Mouse (Mus musculus) small intestine, adult 2 months (tissue): ENCODE measurements around the gene Nudt21. TPM values are rescaled to one million over a fixed set of nuclear protein-coding genes. Genes with fewer than 3 reads are reported as not detected.

Source experiments
- H3K27ac ChIP-seq: fragments of 200-500 bp; 2 replicates; pipeline ENCODE4 v1.5.1; 2012; ENCODE audit warnings: low read depth, low read length, control low read depth, inconsistent platforms; ENCODE audit not compliant: insufficient read depth
- H3K27me3 ChIP-seq: fragments of 200-500 bp; 2 replicates; pipeline ENCODE4 v1.6.1; 2012; ENCODE audit warnings: mild to moderate bottlenecking, moderate library complexity, low read length, inconsistent platforms; ENCODE audit not compliant: control insufficient read depth, insufficient read depth
- H3K36me3 ChIP-seq: fragments of 200-500 bp; 2 replicates; pipeline ENCODE4 v1.6.1; 2012; ENCODE audit warnings: mild to moderate bottlenecking, low read length, control low read depth, inconsistent platforms; ENCODE audit not compliant: control insufficient read depth, insufficient read depth
- H3K4me1 ChIP-seq: fragments of 200-500 bp; 2 replicates; pipeline ENCODE4 v1.6.1; 2012; ENCODE audit warnings: low read length, inconsistent platforms, mixed read lengths; ENCODE audit not compliant: control insufficient read depth, insufficient read depth, insufficient read length
- H3K4me3 ChIP-seq: fragments of 200-500 bp; 2 replicates; pipeline ENCODE4 v1.5.1; 2012; ENCODE audit warnings: low read depth, mild to moderate bottlenecking, control low read depth, inconsistent platforms, low read length, moderate library complexity
- CTCF ChIP-seq: fragments of 200-500 bp; IDR thresholded peaks from 2 replicates; pipeline ENCODE4 v1.5.1; 2012; ENCODE audit warnings: low read depth, mild to moderate bottlenecking, control low read depth, inconsistent platforms, low read length, moderate library complexity, mixed read lengths; ENCODE audit not compliant: insufficient replicate concordance, insufficient read length; ENCODE audit errors: extremely low read depth
- POLR2A ChIP-seq: fragments of 200-500 bp; IDR thresholded peaks from 2 replicates; pipeline ENCODE4 v1.6.1; 2012; ENCODE audit warnings: low read depth, mild to moderate bottlenecking, control low read depth, inconsistent platforms, low read length, moderate library complexity
- WGBS: fragments of 180-500 bp; shearing (Covaris S2); methylation state at CpG from one replicate; pipeline ENCODE4 v1.1.7; 2018; 5-methylcytosine and 5-hydroxymethylcytosine counted together
- polyA plus RNA-seq: library from polyadenylated mRNA; depleted of rRNA; stranded (reverse); fragments of >200 nt; gene quantifications from 2 replicates; pipeline ENCODE4 v1.2.3, GENCODE M21; 2012

The Nudt21 gene
- polyA plus RNA-seq, 1 experiment: 56.5 TPM

- TF ChIP-seq POLR2A (no peak), CTCF (no peak)
Measured at GRCm38 (mm10) chr8:94011076-94012012, 25.5 kb downstream of the Nudt21 start.

DNA sequence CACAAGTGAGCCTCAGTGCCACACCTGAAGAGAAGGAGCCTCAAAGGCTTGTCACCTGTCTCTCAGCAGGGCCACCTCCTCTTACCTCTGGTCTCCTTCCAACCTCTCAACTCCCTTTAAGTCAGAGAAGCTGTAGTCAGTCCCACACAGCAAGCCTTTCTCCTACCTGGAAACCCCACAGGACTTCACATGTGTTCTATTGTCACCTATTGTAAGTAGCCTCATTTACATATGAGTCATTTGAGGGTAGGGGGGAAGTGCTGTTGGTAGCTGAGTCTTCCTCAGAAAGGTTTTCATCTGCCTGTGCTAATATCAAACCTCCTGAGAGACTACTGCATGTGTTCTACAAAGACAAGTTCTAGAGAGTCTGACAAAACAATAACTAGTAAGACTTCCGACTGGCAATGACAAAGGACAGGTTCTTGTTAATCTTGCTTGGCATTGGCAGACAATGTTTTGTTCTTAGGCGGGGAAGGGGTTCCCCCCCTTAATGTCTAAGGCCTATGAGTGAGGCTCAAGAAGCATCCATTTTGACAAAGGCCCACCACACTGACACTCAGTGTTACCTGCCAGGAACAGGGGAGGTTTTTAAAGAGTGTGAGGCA is 26.6 kb downstream of the Nudt21 start:
- no peak overlapping the region for H3K27ac ChIP-seq
- H3K4me3 ChIP-seq: no peak overlapping the region
- no peaks in the 10 kb centered on the region for H3K27me3 ChIP-seq
- no peak for TF ChIP-seq POLR2A
- TF ChIP-seq CTCF: no peak
- WGBS: 51% methylated on average over 2 of the region's 2 CpGs
- H3K4me1 ChIP-seq: peaks cover 18% of the 10 kb centered on the region
- H3K36me3 ChIP-seq: peaks cover 2% of the 10 kb centered on the region; the same call in 1 of the 2 replicates

More at GRCm38 (mm10) chr8:94011076-94012012, 25.5 kb downstream of the Nudt21 start:
- H3K27me3 ChIP-seq: no peaks in the 10 kb centered on the region
- peak overlapping the region; percentile 64 for H3K4me3 ChIP-seq
- H3K27ac ChIP-seq: peak overlapping the region; percentile 9; the same call in 1 of the 2 replicates
- peaks cover 2% of the 10 kb centered on the region; the same call in 1 of the 2 replicates for H3K36me3 ChIP-seq
- H3K4me1 ChIP-seq: peaks cover 18% of the 10 kb centered on the region
- WGBS: 1% methylated on average over 48 of the region's 48 CpGs

- H3K27me3 ChIP-seq: no peaks in the 10 kb centered on the region
- peaks cover 7% of the 10 kb centered on the region for H3K36me3 ChIP-seq
- no peak overlapping the region for H3K27ac ChIP-seq
- TF ChIP-seq CTCF (no peak), POLR2A (no peak)
- H3K4me1 ChIP-seq: peaks cover 18% of the 10 kb centered on the region
- 26% methylated on average over 15 of the region's 15 CpGs for WGBS
- H3K4me3 ChIP-seq: no peak overlapping the region
Measured at GRCm38 (mm10) chr8:94009243-94009845, 27.5 kb downstream of the Nudt21 start.

DNA sequence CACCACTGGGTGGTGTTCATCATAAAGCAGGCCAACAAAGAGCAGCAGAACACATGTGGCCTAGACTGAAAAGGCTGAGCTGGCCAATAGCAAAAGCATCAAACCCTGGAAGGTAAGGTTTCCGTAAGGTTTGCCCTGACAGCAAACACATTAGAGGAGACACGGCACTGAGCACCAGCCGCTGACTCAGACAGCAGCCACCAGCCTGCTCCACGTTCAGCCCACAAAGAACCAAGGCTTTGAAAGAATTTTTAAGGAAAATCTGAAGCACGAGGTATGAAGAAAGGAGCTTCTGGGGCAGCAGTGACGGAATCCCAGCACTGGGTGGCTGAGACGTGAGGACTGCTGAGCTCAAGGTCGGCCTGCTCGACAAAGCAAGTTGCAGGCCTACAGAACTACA is 32.7 kb downstream of the Nudt21 start:
- WGBS: 89% methylated on average over 9 of the region's 9 CpGs
- Histone ChIP-seq H3K27me3 (no peaks in the 10 kb centered on the region), H3K4me1 (peaks cover 3% of the 10 kb centered on the region), H3K4me3 (no peak overlapping the region), H3K36me3 (peaks cover 32% of the 10 kb centered on the region), H3K27ac (no peak overlapping the region)
- TF ChIP-seq CTCF (no peak), POLR2A (no peak)

GRCm38 (mm10) chr8:93998961-93999360 is 37.9 kb downstream of the Nudt21 start:
- H3K27ac ChIP-seq: no peak overlapping the region
- TF ChIP-seq CTCF: no peak
- no peak for TF ChIP-seq POLR2A
- H3K27me3 ChIP-seq: no peaks in the 10 kb centered on the region
- no peak overlapping the region for H3K4me3 ChIP-seq
- H3K4me1 ChIP-seq: no peaks in the 10 kb centered on the region
- H3K36me3 ChIP-seq: peaks cover 39% of the 10 kb centered on the region
- 99% methylated on average over 2 of the region's 2 CpGs for WGBS

- H3K36me3 ChIP-seq: peaks cover 33% of the 10 kb centered on the region
- 65% methylated on average over 4 of the region's 4 CpGs for WGBS
Measured at GRCm38 (mm10) chr8:93989739-93990138, 47.1 kb downstream of the Nudt21 start.

More at GRCm38 (mm10) chr8:93989739-93990138, 47.1 kb downstream of the Nudt21 start:
- no peaks in the 10 kb centered on the region for H3K27me3 ChIP-seq
- TF ChIP-seq POLR2A (no peak), CTCF (no peak)
- H3K4me3 ChIP-seq: no peak overlapping the region
- no peak overlapping the region for H3K27ac ChIP-seq
- H3K4me1 ChIP-seq: no peaks in the 10 kb centered on the region
